Mouse (Mus musculus): ENCODE measurements around the gene Ift22. TPM values are rescaled to one million over a fixed set of nuclear protein-coding genes. Genes with fewer than 3 reads are reported as not detected.

Ift22 gene
- polyA plus RNA-seq, 1 experiment from 2014 or later: 78.8 TPM

GRCm38 (mm10) chr5:136953440-136953951, 45.5 kb downstream of the Ift22 start:
- peak overlapping the region; percentile 83 for H3K9ac ChIP-seq
- H3K27me3 ChIP-seq: no peaks in the 10 kb centered on the region
- peaks cover 19% of the 10 kb centered on the region for H3K36me3 ChIP-seq
- peak overlapping the region; percentile 75 for H3K4me2 ChIP-seq
- peak overlapping the region; percentile 87 for H3K27ac ChIP-seq
- peak; percentile 52 for ATAC-seq (replicated peaks; ENCODE audit: low FRiP score)
- peaks cover 22% of the 10 kb centered on the region for H3K4me1 ChIP-seq
- WGBS: 2% methylated on average over 12 of the region's 12 CpGs
- no peaks in the 10 kb centered on the region for H3K9me3 ChIP-seq (replicated peaks)
- H3K4me3 ChIP-seq (replicated peaks): peak overlapping the region; percentile 85

GRCm38 (mm10) chr5:136955622-136956021, 47.7 kb downstream of the Ift22 start:
- H3K27ac ChIP-seq: no peak overlapping the region
- H3K4me1 ChIP-seq: peaks cover 37% of the 10 kb centered on the region
- H3K4me2 ChIP-seq: no peak overlapping the region
- H3K4me3 ChIP-seq (replicated peaks): no peak overlapping the region
- H3K9me3 ChIP-seq (replicated peaks): no peaks in the 10 kb centered on the region
- no peaks in the 10 kb centered on the region for H3K27me3 ChIP-seq
- no peak for ATAC-seq (replicated peaks; ENCODE audit: low FRiP score)
- no peak overlapping the region for H3K9ac ChIP-seq
- H3K36me3 ChIP-seq: peaks cover 21% of the 10 kb centered on the region
- WGBS: 81% methylated on average over 4 of the region's 4 CpGs

DNA sequence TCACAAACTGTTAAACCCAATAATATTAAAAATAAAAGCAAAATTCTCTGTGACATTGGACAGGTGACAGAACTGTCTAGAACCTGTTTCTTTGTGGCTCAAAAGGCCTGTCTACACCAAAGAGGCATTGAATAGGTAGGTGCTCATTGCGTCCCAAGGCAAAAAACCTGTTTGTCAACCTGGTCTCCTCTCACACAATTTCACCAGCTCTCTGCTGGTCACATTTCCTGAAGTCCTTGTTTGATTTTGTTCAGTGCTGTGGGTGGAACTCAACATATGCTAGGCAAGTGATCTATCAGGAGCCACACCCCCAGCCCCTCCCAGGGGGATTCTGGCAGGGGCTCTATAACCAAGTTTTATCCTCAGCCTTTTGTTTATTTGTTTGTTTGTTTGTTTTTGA, 49.3 kb downstream of the Ift22 start:
- H3K9me3 ChIP-seq (replicated peaks): no peaks in the 10 kb centered on the region
- no peaks in the 10 kb centered on the region for H3K27me3 ChIP-seq
- H3K27ac ChIP-seq: no peak overlapping the region
- ATAC-seq (replicated peaks; ENCODE audit: low FRiP score): no peak
- no peak overlapping the region for H3K4me3 ChIP-seq (replicated peaks)
- WGBS: 96% methylated on average over 1 of the region's 1 CpGs
- H3K36me3 ChIP-seq: peaks cover 22% of the 10 kb centered on the region
- H3K9ac ChIP-seq: no peak overlapping the region
- H3K4me1 ChIP-seq: peaks cover 44% of the 10 kb centered on the region
- no peak overlapping the region for H3K4me2 ChIP-seq

GRCm38 (mm10) chr5:136958991-136959605, 51.1 kb downstream of the Ift22 start:
- ATAC-seq (replicated peaks; ENCODE audit: low FRiP score): peak; percentile 33; the same call in 1 of the 2 replicates
- H3K36me3 ChIP-seq: peaks cover 34% of the 10 kb centered on the region
- no peaks in the 10 kb centered on the region for H3K27me3 ChIP-seq
- peaks cover 46% of the 10 kb centered on the region for H3K4me1 ChIP-seq
- H3K9me3 ChIP-seq (replicated peaks): no peaks in the 10 kb centered on the region
- no peak overlapping the region for H3K9ac ChIP-seq
- H3K27ac ChIP-seq: peak overlapping the region; percentile 91
- peak overlapping the region; percentile 32 for H3K4me2 ChIP-seq
- H3K4me3 ChIP-seq (replicated peaks): no peak overlapping the region
- WGBS: 34% methylated on average over 5 of the region's 5 CpGs

GRCm38 (mm10) chr5:136960053-136960452, 52.1 kb downstream of the Ift22 start:
- H3K4me1 ChIP-seq: peaks cover 47% of the 10 kb centered on the region
- peaks cover 44% of the 10 kb centered on the region for H3K36me3 ChIP-seq
- no peak for ATAC-seq (replicated peaks; ENCODE audit: low FRiP score)
- H3K4me2 ChIP-seq: no peak overlapping the region
- H3K9ac ChIP-seq: no peak overlapping the region
- H3K4me3 ChIP-seq (replicated peaks): no peak overlapping the region
- H3K27me3 ChIP-seq: no peaks in the 10 kb centered on the region
- WGBS: 94% methylated on average over 6 of the region's 6 CpGs
- H3K9me3 ChIP-seq (replicated peaks): no peaks in the 10 kb centered on the region
- H3K27ac ChIP-seq: peak overlapping the region; percentile 91

- H3K4me1 ChIP-seq: peaks cover 61% of the 10 kb centered on the region
- peak; percentile 1; the same call in 1 of the 2 replicates for ATAC-seq (replicated peaks; ENCODE audit: low FRiP score)
- H3K9ac ChIP-seq: peak overlapping the region; percentile 69; the same call in 1 of the 2 replicates
- WGBS: 20% methylated on average over 5 of the region's 5 CpGs
- peak overlapping the region; percentile 75 for H3K4me2 ChIP-seq
- H3K4me3 ChIP-seq (replicated peaks): peak overlapping the region; percentile 65
- no peaks in the 10 kb centered on the region for H3K9me3 ChIP-seq (replicated peaks)
- peak overlapping the region; percentile 90 for H3K27ac ChIP-seq
- peaks cover 51% of the 10 kb centered on the region for H3K36me3 ChIP-seq
- no peaks in the 10 kb centered on the region for H3K27me3 ChIP-seq
These were observed 53.5 kb downstream of the Ift22 start for GRCm38 (mm10) chr5:136961334-136961982.

- peaks cover 64% of the 10 kb centered on the region for H3K4me1 ChIP-seq
- no peaks in the 10 kb centered on the region for H3K27me3 ChIP-seq
- peak overlapping the region; percentile 90 for H3K27ac ChIP-seq
- 0% methylated on average over 20 of the region's 20 CpGs for WGBS
- peak overlapping the region; percentile 69 for H3K9ac ChIP-seq
- peak overlapping the region; percentile 75 for H3K4me2 ChIP-seq
- no peaks in the 10 kb centered on the region for H3K9me3 ChIP-seq (replicated peaks)
- H3K4me3 ChIP-seq (replicated peaks): peak overlapping the region; percentile 65
- peaks cover 46% of the 10 kb centered on the region for H3K36me3 ChIP-seq
- peak; percentile 89 for ATAC-seq (replicated peaks; ENCODE audit: low FRiP score)
These were observed 54.1 kb downstream of the Ift22 start for GRCm38 (mm10) chr5:136961983-136962461.

DNA sequence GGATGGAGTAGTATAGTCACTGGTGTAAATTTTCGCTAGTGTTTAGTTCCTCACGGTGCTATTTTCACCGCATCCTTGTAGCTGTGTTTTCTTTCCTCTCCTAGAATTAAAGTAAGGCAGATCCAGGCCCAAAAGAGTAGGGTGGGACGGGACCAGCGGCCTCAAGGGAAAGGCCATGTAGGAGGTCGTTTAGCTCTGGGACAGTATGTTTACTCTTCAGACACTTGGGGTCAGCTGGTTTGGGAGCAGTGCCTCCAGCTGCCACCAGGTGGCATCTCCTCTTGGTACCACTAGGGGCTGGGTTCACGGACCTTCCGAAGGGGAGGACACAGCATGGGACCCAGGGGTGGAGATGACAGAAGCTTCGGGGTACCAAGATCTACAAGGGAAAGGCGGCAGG, 54.6 kb downstream of the Ift22 start:
- WGBS: under 1% methylated on average over 10 of the region's 10 CpGs
- no peaks in the 10 kb centered on the region for H3K9me3 ChIP-seq (replicated peaks)
- H3K4me1 ChIP-seq: peaks cover 69% of the 10 kb centered on the region
- H3K27ac ChIP-seq: peak overlapping the region; percentile 90
- peak overlapping the region; percentile 65 for H3K4me3 ChIP-seq (replicated peaks)
- H3K36me3 ChIP-seq: peaks cover 42% of the 10 kb centered on the region
- H3K9ac ChIP-seq: peak overlapping the region; percentile 69
- peak; percentile 47 for ATAC-seq (replicated peaks; ENCODE audit: low FRiP score)
- no peaks in the 10 kb centered on the region for H3K27me3 ChIP-seq
- peak overlapping the region; percentile 75 for H3K4me2 ChIP-seq

- Histone ChIP-seq H3K27me3 (no peaks in the 10 kb centered on the region), H3K36me3 (peaks cover 41% of the 10 kb centered on the region), H3K27ac (peak overlapping the region; percentile 90; the same call in 1 of the 2 replicates), H3K9ac (peak overlapping the region; percentile 69), H3K4me3 (replicated peaks) (peak overlapping the region; percentile 65), H3K4me1 (peaks cover 74% of the 10 kb centered on the region), H3K4me2 (peak overlapping the region; percentile 75), H3K9me3 (replicated peaks) (no peaks in the 10 kb centered on the region)
- ATAC-seq (replicated peaks; ENCODE audit: low FRiP score): no peak
- 64% methylated on average over 8 of the region's 8 CpGs for WGBS
These were observed 55.1 kb downstream of the Ift22 start for GRCm38 (mm10) chr5:136962966-136963540.

Other genes with a start within 250 kb of the Ift22 start
- not detected in 2 replicates for gene Myl10, start 215.0 kb upstream of the Ift22 start, polyA plus RNA-seq (2015; fragmentation: Nextera tagmentation; extraction: Ambion mirVana)
- 51.1 and 62.5 TPM in 2 replicates for gene Col26a1, start 24.9 kb upstream of the Ift22 start, polyA plus RNA-seq (2015; fragmentation: Nextera tagmentation; extraction: Ambion mirVana)
- 284 and 294 TPM in 2 replicates for gene Fis1, start 45.1 kb downstream of the Ift22 start, polyA plus RNA-seq (2015; fragmentation: Nextera tagmentation; extraction: Ambion mirVana)
- gene Cldn15, start 58.5 kb downstream of the Ift22 start, polyA plus RNA-seq (2015; fragmentation: Nextera tagmentation; extraction: Ambion mirVana): 3.0 and 4.1 TPM in 2 replicates
- 42.9 and 52.5 TPM in 2 replicates for gene Plod3, start 78.9 kb downstream of the Ift22 start, polyA plus RNA-seq (2015; fragmentation: Nextera tagmentation; extraction: Ambion mirVana)
- 86.4 and 102 TPM in 2 replicates for gene Znhit1, start 79.9 kb downstream of the Ift22 start, polyA plus RNA-seq (2015; fragmentation: Nextera tagmentation; extraction: Ambion mirVana)
- gene Vgf, start 118.2 kb downstream of the Ift22 start, polyA plus RNA-seq (2015; fragmentation: Nextera tagmentation; extraction: Ambion mirVana): 0.10 and 0.55 TPM in 2 replicates
- 181 and 194 TPM in 2 replicates for gene Ap1s1, start 138.0 kb downstream of the Ift22 start, polyA plus RNA-seq (2015; fragmentation: Nextera tagmentation; extraction: Ambion mirVana)
- gene Serpine1, start 164.1 kb downstream of the Ift22 start, polyA plus RNA-seq (2015; fragmentation: Nextera tagmentation; extraction: Ambion mirVana): 0.45 and 0.48 TPM in 2 replicates
- 7.9 and 9.0 TPM in 2 replicates for gene Trim56, start 208.1 kb downstream of the Ift22 start, polyA plus RNA-seq (2015; fragmentation: Nextera tagmentation; extraction: Ambion mirVana)
- gene Muc3, start 241.2 kb downstream of the Ift22 start, polyA plus RNA-seq (2015; fragmentation: Nextera tagmentation; extraction: Ambion mirVana): 0.09 TPM in 1 of 2 replicates, not detected in the other